Mouse (Mus musculus) kidney, adult 2 months (tissue): ENCODE results near the gene Agmat.

Source experiments
- CTCF ChIP-seq: fragments of 200-500 bp; conservative IDR thresholded peaks from 2 replicates; pipeline ENCODE4 v1.5.1; 2011; ENCODE audit warnings: low read depth, mild to moderate bottlenecking, control low read depth, low read length, moderate library complexity, mixed read lengths; ENCODE audit not compliant: insufficient read depth, insufficient read length
- POLR2A ChIP-seq: fragments of 200-500 bp; IDR thresholded peaks from one replicate; pipeline ENCODE4 v1.6.1; 2011; ENCODE audit warnings: low read depth, low read length, control low read depth

DNA sequence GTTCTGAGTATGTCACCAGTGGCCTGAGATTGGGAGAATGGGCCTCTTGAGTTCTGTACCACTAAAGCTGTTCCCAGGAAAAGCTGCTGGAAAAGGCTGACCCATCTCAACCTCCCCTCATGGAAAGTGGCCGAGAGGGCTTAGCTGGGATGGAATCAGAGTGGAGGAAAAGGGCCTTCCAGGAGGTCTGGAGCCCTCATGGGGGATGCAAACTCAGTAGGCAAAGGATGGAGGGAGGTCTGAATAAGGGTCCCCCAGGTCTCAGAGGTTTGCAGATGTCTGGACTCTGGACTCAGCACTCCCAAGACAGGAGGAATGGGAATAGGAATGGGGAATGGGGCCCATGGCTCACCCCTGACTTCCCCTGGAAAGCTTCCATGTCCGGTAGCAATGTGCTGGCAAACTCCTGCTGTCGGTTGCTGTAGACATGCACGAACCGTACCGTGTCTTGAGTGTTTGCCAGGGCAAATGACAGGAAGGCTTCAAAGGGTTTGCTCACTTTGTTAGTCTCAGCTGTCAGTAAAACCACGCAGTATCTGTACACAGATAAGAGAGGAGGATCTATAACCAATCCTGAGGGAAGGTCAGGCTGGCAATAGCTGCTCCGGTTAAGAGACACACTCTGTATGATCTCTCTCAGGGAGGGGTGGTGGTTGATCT lies 23.2 kb downstream of the Agmat start:
- TF ChIP-seq CTCF: no peak
- no peak for TF ChIP-seq POLR2A
